Mouse (Mus musculus): ENCODE data around the gene Mical3.

Gene Mical3

DNA sequence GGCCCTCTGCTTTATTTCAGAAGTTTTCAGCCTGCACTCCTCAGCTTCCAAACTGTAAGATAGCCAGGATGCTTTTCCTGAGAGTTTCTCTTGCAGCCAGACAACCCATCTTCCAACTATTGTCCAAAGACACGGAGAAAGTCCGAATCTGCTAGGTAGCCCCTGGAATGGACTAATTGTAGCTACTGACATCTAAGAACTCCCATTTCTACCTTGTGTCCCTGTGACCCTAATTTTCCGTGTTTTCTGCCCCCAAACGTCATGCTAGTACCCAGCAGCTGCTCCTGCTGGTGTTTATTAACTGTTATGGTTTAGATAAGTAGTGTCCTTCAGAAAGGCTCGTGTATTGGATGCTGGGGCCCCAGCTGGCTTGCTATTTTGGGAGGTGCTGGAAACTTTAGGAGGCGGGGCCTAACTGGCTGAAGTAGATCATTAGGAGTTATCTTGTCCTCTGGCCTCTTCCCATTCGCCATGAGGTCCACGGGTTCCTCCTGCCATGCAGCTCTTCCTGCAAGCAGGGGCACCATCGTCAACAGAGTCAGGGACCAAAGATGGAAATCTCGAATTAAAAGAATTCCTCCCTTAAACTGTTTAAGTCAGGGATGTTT lies 19.2 kb downstream of the Mical3 start:
- DNase-seq (ENCODE audit: low read depth, low spot score): no peak

DNA sequence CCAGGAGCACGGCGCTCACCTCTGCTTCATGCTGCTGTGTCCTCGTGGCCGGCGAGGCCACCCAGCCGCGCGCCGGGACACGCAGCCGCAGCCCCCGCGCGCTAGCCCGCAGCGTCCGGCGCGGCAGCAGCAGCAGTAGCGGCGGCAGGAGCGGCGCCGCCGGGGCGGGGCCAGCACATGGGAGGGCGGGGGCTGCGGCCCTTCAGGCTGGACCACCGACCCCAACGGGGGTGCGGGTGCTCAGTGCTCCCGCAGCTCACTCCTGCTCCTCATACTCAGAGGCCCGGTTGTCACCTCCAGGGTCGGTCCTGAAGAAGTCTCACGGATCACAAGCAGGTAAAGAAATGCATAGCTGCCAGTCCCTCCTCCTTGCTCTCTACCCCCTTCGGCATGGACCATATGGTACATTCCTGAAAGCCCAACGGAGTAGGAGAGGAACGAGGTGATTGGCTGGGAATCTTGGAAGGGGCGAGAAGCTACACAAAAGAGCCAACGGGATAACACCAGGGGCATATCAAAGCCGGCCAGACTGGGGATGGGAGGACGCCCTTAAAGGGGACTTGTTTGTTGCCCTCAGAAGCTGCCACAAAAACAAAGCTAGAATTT lies 20.7 kb downstream of the Mical3 start:
- peak; percentile 89 for DNase-seq (ENCODE audit: low read depth, low spot score)

DNA sequence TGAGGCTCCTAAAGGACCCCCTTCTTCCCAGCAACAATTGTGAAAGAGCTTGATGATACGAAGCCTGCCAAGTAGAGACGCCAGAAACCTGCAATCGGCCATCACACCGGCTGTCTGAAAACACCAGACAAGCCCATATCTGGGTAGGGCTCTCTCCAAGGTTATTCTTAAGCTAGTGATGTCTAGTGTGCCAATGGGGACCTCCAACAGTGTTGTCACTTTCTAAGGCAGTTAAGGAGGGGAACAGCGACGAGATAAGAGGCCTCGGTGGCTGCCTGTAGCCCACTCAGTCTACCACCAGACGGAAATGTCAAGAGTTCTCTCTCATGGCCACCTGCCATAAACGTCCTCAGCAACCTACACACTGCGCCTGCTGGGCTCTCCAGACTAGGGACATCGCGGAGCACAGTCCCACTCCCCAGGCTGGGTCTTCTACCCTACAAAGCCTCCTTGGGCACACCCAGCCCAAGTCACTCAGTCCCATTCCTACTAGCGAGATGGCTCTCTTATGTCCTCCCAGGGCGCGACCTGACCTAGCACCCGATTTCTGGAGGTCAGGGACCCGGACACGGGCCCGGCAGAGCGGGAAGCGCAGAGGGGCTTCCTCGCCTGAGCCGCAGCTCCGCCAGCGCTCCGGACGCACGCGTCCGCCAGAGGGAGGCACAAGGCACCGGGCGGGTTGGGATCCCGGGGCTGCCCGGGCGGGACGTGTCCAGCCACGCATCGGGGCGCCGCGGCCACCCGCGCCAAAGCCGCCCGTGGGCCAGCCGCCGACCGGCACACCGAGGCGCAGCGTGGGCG lies 21.4 kb downstream of the Mical3 start:
- no peak for DNase-seq (ENCODE audit: low read depth, low spot score)

DNA sequence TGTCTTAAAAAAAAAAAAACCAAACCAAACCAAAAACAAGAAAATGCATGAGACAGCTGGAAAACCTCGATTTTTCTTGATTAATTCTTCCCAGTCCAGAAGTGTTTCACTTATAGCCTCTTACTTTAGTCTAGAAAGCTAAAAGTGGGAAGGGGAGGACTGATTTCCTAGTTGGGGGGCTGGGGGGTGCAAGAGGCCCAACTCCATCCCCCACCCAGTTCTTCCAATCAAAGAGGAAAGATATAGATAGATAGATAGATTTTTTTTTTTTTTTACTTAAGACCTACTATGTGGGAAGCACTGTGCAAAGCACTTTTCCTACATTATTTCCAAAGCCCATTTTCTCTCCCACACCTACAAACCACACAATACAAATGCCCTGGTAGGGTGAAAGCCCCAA lies 22.7 kb downstream of the Mical3 start:
- no peak for DNase-seq (ENCODE audit: low read depth, low spot score)

DNA sequence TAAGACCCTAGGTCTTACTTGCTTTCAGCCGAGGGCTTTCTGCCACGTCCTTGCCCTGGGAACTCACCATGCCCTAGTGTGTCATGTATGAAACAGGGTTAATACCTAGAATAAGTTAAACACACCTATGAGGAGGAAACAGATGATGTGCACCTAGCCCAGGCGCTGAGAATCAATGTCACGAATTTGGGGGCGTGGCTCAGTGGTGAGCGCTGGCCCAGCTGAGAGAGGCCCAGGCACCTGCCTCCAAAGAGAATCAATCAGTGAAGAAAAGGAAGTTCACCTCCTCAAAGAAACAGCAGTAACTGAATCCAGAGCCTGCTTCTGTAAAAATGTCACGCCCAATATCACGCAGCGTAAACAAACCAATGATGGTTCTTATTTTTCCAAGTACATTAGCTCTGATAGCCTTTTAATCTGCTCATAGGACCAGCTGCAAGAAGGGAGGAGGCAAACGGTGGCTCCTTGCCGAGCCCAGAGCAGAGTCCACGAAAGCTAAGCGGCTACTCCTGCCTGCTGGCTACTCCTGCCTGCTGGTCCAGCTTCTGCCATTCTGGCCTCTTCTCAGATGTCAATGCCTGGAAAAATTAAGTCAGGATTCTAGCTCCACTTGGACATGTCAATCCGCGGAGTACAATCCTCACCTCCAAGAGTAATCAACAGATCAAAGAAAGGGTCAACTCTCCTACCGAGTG lies 23.9 kb downstream of the Mical3 start:
- DNase-seq (ENCODE audit: low read depth, low spot score): no peak

DNA sequence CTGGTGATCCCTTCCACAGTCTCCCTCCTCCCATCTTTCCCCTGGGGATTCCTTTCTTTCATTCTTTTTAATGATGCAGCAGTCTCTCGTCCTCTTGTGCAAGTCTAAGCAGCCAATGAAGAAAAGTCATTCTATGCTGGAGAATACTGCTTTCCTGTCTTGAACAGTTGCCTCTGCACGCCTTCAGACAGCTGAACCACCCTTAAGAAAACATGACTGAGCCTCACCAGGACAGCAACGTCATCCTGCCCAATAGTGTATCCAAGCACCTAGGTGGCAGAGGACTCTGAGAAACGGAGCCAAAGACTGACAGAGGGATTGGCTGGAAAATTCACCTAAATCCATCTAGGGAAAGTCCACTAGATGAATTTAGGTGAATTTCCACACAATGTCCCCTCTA lies 25.1 kb downstream of the Mical3 start:
- no peak for DNase-seq (ENCODE audit: low read depth, low spot score)

DNA sequence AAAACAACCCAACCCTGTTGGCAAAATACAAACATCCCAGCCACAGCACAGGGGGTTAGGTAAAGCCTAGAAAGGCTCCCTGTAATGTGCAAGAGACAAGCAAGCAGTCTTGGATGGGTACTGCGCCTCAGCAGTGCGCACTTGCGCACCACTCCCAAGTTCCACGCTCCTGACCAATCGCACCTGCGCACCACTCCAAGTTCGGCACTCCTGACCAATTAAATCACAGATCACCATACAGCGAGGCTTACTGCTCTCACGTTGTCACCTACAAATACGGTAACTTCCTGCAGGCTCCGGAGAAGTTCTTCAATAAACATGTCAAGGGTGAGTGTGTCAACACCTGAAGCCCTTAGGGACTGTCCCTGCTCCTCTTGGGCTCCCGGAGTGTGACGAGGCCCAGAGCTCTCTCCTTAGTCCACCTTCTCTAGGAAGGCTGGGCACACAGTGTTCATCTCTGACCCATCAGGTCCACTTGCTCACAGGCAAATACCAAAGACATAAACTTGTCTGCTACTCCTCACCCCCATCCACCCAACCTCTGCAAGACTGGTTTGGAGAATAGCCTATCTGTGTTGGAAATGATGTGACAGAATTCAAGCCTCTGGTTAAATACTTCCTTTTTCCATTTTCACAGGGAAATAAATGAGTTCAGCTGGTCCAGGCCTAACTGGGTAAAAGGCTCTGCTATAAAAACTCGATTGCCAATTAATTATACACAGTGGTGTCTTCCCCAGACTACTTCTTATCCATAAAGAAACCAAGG lies 27.2 kb downstream of the Mical3 start:
- DNase-seq (ENCODE audit: low read depth, low spot score): no peak

DNA sequence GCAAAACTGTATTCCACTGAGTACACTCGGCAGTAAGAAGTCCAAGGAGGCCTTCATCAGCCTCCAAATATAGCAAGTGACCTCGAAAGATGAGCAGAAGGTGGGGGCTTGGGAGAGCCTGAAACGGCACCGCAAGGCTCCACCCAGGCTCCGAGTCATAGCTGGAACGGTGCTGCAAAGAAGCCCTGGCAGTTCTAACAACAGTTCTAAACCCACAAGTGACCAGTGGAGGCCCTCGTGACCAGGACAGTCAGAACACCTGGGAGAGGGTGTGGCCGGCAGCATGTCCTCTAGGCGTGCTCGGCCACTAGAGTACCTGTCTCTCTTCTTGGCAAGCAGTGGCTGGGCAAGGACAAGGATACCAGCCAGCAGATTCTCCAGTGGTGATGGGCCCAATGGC lies 27.9 kb downstream of the Mical3 start:
- no peak for DNase-seq (ENCODE audit: low read depth, low spot score)

DNA sequence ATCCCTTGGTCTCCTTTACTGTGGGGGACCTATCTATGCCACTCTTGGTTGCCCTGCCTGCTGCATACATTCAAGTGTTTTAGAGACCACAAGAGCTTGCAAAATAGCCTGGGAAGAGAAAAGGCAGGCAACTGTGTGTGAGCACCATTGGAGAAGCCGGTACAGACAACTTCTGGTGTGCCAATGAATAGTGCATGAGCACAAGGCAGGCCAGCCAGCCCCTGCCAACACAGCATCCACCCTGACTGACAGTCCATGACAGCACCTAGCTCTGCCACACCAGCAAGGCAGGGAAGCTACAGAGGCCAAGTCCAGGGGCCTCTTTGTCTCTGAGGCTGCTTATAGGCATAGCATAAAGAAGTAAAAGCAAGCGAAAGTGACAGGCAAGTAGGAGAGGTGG lies 28.7 kb downstream of the Mical3 start:
- no peak for DNase-seq (ENCODE audit: low read depth, low spot score)

DNA sequence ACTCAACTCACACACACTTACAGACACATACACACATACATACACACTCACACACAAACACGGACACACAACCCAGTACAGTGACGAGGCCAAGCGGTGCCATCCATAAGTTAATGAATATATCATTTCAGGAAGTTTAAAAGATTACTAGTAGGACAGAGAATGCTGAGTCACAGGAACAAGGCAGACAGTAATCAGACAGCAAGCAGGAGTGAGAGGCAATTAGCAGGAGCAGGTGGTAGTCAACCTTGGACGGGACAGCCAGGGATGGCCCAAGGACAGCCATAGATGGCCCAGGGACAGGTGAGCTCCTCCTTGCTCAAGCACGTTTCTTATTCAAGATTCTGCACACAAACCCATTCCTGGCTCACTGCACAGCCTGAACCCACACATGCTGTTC lies 29.6 kb downstream of the Mical3 start:
- no peak for DNase-seq (ENCODE audit: low read depth, low spot score)

DNA sequence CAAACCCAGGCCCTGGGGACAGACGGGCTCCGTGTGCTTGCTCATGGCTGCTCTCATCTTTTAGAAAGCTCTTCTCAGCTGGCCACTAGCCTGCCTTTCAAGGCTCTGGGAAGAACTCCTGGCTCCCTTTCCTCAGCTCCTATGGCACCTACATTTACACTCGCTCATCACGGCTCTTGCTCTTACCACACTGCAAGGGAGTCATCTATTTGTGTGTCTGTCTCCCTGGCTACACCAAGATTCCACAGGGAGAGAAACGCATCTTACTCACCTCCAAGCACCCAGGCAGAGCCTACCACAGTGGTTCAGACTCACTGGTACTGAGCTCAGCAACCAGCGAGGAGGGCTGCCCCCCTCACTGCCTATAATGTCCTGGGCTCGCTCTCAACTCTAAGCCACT lies 31.0 kb downstream of the Mical3 start:
- DNase-seq (ENCODE audit: low read depth, low spot score): no peak

DNA sequence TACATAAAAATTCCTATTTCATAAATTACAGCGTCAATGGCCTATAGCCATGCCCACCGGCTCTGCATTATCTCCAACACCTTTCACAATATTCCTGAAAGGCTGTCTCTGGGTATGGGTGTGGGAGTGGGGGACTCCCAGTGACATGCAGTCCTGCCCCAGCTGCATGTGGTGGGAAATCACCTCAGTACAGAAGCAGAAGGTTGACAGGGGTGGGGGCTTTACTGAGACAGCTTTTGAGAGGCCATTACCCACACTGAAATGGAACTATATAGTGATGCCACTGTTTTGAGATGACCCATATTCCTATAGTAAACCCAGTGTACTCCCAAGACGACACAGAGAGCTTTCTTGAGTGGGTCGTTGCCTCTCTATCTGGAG lies 31.6 kb downstream of the Mical3 start:
- no peak for DNase-seq (ENCODE audit: low read depth, low spot score)

DNA sequence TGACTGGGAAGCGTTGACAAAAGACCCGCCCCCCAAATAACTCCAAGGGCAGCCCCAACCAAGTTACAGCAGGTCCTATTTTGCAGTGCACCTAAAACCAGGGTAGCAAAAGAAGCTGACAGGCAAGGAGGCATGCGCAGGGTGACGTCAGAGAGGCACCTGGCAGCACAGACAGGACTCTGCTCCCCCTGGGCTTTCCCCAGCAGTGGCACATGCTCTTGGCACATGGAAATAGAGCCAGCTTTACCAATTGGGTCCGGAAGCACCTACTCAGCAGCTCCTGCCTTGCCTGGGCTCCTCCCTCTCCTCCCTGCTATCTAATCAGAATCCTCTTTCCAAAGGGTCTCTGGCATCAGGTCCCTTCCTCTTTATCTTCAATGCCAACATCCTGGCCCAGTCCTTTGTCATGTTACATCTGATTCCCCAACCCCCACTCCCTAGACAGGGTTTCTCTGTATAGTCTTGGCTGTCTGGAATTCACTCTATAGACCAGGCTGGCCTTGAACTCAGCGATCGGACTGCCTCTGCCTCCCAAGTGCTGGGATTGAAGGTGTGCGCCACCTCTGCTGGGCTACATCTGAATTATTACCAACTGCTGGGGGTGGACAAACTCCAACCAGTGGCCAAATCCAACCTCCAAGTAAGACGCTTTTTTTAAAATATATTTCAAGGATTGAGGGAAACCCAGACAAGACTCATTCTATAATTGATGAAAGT lies 32.1 kb downstream of the Mical3 start:
- DNase-seq (ENCODE audit: low read depth, low spot score): no peak

DNA sequence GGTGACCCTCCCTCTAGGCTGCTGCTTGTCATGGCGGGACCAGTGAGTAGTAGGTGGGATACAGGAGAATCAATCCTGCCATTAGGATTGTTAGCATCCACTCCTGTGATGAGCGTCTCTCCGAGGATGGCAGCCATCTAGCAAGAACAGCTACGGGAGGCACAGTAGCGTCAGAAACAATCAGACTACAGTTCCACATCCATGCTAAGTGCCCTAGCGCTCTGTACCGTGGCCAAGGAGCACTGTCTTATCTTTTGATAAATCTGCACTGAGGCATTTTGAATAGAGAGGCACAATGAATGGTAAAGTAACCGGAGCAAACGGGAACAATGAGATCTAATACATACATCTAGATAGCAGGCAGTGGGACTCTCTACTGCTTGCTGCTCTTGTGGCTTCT lies 32.7 kb downstream of the Mical3 start:
- no peak for DNase-seq (ENCODE audit: low read depth, low spot score)

DNA sequence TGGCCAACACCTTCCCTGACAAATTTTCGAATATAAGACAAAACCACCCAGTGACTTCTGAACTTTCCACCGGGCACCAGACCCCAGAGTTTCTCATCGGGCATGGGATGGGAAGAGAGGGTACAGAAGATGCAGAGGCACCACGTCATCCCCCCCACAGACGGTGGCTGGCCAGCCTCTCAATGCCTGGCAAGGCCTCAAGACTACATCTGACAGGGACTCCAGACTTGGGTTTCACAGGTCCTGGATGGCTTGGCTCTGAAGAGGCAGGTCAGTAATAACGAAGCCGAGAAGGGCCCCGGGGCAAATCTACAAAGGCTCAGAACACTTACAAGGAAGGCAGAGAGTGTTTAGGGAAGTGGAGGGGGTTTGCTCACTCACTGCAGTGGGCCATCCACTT lies 33.9 kb downstream of the Mical3 start:
- no peak for DNase-seq (ENCODE audit: low read depth, low spot score)

DNA sequence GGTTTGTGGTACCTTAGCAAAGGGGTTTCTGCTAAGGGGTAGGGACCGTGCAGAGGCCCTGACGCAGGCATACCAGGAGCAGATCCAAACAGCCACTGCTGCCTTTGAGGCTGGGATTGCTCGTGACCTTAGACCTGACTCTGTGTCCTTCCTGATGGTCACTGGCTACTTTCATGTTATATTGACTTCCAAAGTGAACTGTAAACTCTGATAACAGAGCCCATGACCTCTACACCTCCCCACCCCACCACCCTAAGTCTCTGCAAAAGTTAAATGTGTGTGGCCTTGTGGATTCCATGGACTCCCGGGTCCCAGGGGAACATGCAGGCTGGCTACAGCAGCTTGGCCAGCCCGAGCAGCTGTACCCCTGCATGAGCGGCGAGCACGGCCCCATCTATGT lies 34.4 kb downstream of the Mical3 start:
- no peak for DNase-seq (ENCODE audit: low read depth, low spot score)

DNA sequence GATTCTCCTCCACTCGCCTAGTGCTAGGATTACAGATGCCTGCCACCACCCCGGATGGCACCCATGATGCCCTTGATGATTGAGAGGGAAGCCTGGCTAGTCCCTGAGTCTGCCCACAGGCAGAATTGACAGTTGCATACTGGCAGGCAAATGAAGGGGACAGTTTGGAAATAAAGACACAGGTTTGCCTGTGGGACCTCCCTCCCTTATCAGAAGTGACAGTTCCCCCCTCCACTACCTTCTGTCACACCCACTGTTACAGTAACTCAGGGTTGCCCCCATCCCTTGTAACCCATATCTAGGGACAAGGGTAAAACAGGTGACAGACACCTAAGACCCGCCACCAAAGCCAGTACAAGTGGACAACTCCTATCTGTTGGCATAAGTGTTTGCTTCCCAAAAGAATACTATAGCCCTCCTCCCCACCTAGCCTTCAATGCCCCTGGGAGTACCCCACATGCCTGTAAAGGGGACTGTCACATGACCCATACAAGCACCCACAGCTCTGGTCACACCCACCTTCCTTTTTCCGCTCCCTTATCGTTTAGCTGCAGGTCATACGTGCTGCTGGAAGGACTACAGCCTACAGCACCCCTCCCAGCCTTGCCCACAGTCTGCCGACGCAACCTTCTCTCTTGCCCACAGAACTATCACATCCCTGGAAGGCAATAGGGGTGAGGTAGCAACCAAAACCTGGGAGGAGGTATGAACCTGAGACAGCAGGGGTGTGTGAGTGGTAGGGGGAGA lies 37.0 kb downstream of the Mical3 start:
- no peak for DNase-seq (ENCODE audit: low read depth, low spot score)

DNA sequence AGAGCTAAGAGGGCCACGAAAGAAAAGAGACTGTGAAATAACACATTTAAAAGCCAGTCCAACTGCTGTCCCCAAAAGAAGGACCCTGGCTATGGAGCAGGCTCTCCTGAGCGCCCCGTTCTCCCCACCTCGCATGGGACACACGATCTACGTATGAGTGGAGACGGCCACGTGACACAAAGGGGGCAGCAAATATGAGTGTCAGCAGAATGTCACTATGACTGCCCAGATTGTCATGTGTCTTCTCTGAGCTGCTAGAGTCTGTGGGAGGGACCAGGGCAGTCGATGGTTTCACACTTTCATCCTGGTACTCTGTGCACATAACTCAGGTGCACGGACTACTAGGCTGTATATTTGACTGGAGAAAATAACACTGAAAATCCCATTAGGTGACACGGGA lies 40.0 kb downstream of the Mical3 start:
- no peak for DNase-seq (ENCODE audit: low read depth, low spot score)

DNA sequence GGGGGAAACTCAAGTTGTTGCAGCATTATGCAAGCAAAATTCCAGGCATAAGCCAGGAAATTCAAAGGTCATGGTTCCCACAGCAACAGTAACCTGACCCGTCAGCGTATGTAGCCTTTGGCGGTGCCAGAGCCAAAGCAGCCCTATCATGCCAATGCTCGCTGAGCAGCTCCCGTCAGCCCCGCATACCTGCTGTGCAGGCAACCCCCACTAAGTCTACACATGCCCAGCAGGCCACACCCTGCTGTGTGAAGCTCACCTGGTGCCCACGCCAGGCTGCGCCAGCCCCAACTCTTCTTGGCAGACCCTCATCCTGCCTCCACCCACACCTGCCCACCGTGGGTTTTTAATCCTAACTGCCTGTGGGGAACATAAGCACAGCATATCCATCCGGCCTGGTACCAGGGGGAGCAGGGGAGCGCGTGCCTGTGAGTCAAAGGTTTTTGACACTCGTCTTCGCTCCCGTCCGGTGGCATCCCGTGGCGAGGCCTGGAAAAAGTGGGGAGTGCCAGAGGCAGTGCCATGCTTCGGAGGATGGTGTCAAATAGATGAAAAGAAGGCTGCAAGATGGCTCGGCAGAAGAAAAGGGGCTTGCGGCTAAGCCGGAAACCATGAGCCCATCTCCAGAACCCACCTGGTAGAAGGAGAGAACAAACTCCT lies 43.1 kb downstream of the Mical3 start:
- no peak for DNase-seq (ENCODE audit: low read depth, low spot score)

DNA sequence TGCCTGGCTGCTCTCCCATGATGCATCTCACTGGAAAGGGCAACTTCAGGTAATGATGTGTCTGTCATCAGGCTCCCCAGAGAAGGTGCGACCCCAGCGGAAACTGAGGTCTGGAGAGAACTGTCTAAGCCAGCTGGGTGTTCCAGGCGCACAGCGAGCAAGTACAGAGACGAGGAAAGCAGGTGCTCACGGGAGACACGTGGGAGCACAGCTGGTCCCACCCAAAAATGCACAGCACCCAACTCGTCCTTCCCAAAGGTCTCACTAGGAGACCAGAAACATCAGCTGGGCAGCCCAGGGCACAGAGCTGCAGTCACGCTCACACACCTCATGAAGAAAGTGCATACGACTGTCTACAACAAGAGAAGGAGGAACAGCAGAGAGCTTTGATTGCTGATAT lies 43.7 kb downstream of the Mical3 start:
- DNase-seq (ENCODE audit: low read depth, low spot score): no peak

Data from CD4-positive helper T cell, adult 2 months (primary cell).